Comparison of ENCODE assay signal across 9 mouse cellular contexts in the genomic region with DNA sequence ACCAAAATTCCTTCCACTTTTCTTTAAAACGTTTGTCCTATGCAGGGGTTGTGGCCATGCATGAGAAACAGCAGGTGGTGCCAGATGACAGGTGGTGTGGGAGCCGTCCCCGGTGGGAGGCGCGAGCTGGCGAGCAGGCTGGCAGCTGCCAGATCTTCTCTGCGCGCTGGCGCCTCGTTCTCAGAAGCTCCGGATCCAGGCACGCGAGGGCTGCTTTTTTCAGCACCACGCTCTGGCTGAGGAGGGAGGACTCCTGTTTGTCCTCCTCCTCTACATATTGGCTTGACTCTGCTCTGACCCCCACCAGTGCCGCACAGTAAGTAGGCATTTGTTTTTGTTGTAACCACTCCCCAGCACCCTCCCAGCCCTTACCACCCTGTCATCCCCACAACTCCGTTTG. TPM values are rescaled to one million over a fixed set of nuclear protein-coding genes. Genes with fewer than 3 reads are reported as not detected.
DNase-seq lines count a peak whose midpoint lies in the region; ATAC-seq and TF ChIP-seq lines count a peak whose summit lies in the region.
"Had no signal": no experiment of that assay in that cellular context is flagged by ENCODE, and none has a peak within 500 bp of the region (broad histone marks: within the 10 kb centered on the region; RNA-seq: fewer than 3 reads in every experiment).

Gene Nsg2 (plus strand): TSS at position 183 of the 400 bp plus-strand sequence.

- H3K27me3 ChIP-seq in forebrain, embryonic 15.5 days = no peaks in the 10 kb centered on the region
- peaks cover 6% of the 10 kb centered on the region; the same call in 1 of the 2 replicates for H3K27me3 ChIP-seq in liver, postnatal 0 days (ENCODE audit: insufficient read depth, low read length)
- no peaks in the 10 kb centered on the region for H3K27me3 ChIP-seq in neural tube, embryonic 15.5 days (replicated peaks)
- H3K27me3 ChIP-seq in testis, adult 2 months (ENCODE audit: control insufficient read depth, insufficient read depth, low read length) = no peaks in the 10 kb centered on the region

- intact Hi-C loops in heart, postnatal 14 days (cut with DNase I) = loop anchor here (10.0 kb wide), 1 partner anchor 135 kb away; no protein-coding TSS in a partner anchor

- H3K9ac ChIP-seq in forebrain, embryonic 15.5 days (replicated peaks) = peak within 1 kb of the TSS; percentile 90
- H3K9ac ChIP-seq in liver, postnatal 0 days (replicated peaks) = no peak within 1 kb of the TSS
- H3K9ac ChIP-seq in neural tube, embryonic 15.5 days (replicated peaks) = peak within 1 kb of the TSS; percentile 72

- H3K4me2 ChIP-seq in forebrain, embryonic 15.5 days (replicated peaks) = peak within 1 kb of the TSS; percentile 71
- H3K4me2 ChIP-seq in liver, postnatal 0 days (ENCODE audit: low read depth, low read length) = peak within 1 kb of the TSS; percentile 44; the same call in 1 of the 2 replicates
- peak within 1 kb of the TSS; percentile 80 for H3K4me2 ChIP-seq in neural tube, embryonic 15.5 days

- ATAC-seq in forebrain, embryonic 15.5 days (replicated peaks) = peak; percentile 78
- 0 out of 2 replicates have a peak, but pooled peaks have one; percentile 43 for ATAC-seq in liver, postnatal 0 days
- peak; percentile 87 for ATAC-seq in neural tube, embryonic 15.5 days (ENCODE audit: low FRiP score)

- TF ChIP-seq POLR2A in testis, adult 2 months (IDR thresholded peaks at IDR 0.05; ENCODE audit: control insufficient read depth, low read depth, low read length) = no peak

- no peak for TF ChIP-seq EP300 in liver, postnatal 0 days (IDR thresholded peaks at IDR 0.05; ENCODE audit: low read depth)

- H3K36me3 ChIP-seq in forebrain, embryonic 15.5 days = peaks cover 20% of the 10 kb centered on the region
- no peaks in the 10 kb centered on the region for H3K36me3 ChIP-seq in liver, postnatal 0 days (replicated peaks; ENCODE audit: insufficient read depth, low read length)
- peaks cover 16% of the 10 kb centered on the region for H3K36me3 ChIP-seq in neural tube, embryonic 15.5 days
- H3K36me3 ChIP-seq in testis, adult 2 months (ENCODE audit: control insufficient read depth, insufficient read depth, low read length) = no peaks in the 10 kb centered on the region
- H3K36me3 ChIP-seq: G1E had no signal

- WGBS in forebrain, embryonic 15.5 days = 0% methylated on average over 16 of the region's 16 CpGs
- 1% methylated on average over 16 of the region's 16 CpGs for WGBS in large intestine, adult 2 months
- under 1% methylated on average over 16 of the region's 16 CpGs for whole genome bisulfite sequencing in liver, postnatal 0 days (ENCODE audit: insufficient replicate concordance)
- under 1% methylated on average over 16 of the region's 16 CpGs for WGBS in neural tube, embryonic 15.5 days

- H3K4me3 ChIP-seq in forebrain, embryonic 15.5 days = peak within 1 kb of the TSS; percentile 64
- H3K4me3 ChIP-seq in liver, postnatal 0 days (ENCODE audit: low read depth, low read length) = no peak within 1 kb of the TSS
- peak within 1 kb of the TSS; percentile 60 for H3K4me3 ChIP-seq in neural tube, embryonic 15.5 days (replicated peaks)
- H3K4me3 ChIP-seq in testis, adult 2 months (ENCODE audit: control insufficient read depth, low read depth, low read length) = no peak within 1 kb of the TSS

- peak within 1 kb of the TSS; percentile 97 for H3K27ac ChIP-seq in forebrain, embryonic 15.5 days (replicated peaks)
- no peak within 1 kb of the TSS for H3K27ac ChIP-seq in liver, postnatal 0 days (ENCODE audit: low read depth)
- H3K27ac ChIP-seq in neural tube, embryonic 15.5 days (replicated peaks) = peak within 1 kb of the TSS; percentile 93
- H3K27ac ChIP-seq in testis, adult 2 months (ENCODE audit: control insufficient read depth, insufficient read depth, low read depth, low read length) = no peak within 1 kb of the TSS

- H3K4me1 ChIP-seq in forebrain, embryonic 15.5 days = peaks cover 45% of the 10 kb centered on the region
- no peaks in the 10 kb centered on the region for H3K4me1 ChIP-seq in liver, postnatal 0 days (ENCODE audit: insufficient read depth)
- H3K4me1 ChIP-seq in neural tube, embryonic 15.5 days = peaks cover 36% of the 10 kb centered on the region
- no peaks in the 10 kb centered on the region for H3K4me1 ChIP-seq in testis, adult 2 months (ENCODE audit: control insufficient read depth, insufficient read depth, low read length)

- no peaks in the 10 kb centered on the region for H3K9me3 ChIP-seq in forebrain, embryonic 15.5 days
- H3K9me3 ChIP-seq in liver, postnatal 0 days (ENCODE audit: low read length) = no peaks in the 10 kb centered on the region
- no peaks in the 10 kb centered on the region for H3K9me3 ChIP-seq in neural tube, embryonic 15.5 days (replicated peaks)
- H3K9me3 ChIP-seq: G1E had no signal

- DNase-seq in 416B (ENCODE audit: low read depth) = peak; percentile 8
- peak; percentile 49 for DNase-seq in c-Kit-positive CD71-negative TER-119-negative erythroid progenitor cells, embryonic 14.5 days (ENCODE audit: low read depth)
- peak; percentile 60 to 73 for DNase-seq in heart, postnatal 14 days
- peak; percentile 36 for DNase-seq in large intestine, adult 2 months (ENCODE audit: low read depth, low spot score)
- DNase-seq in liver, postnatal 0 days = peak; percentile 57

- TF ChIP-seq CTCF in liver, postnatal 0 days (IDR thresholded peaks at IDR 0.05; ENCODE audit: low read depth) = peak; percentile 69
- TF ChIP-seq CTCF in testis, adult 2 months (IDR thresholded peaks at IDR 0.05; ENCODE audit: control insufficient read depth, insufficient read depth, insufficient replicate concordance, low read depth, low read length) = peak; percentile 31; the same call in 1 of the 2 replicates

RNA-seq across cellular contexts. Expression of gene Nsg2, which starts in this region (rescaled TPM):
- polyA plus RNA-seq in forebrain, embryonic 15.5 days (2015; fragmentation: Nextera tagmentation; extraction: Ambion mirVana) = 677 and 717 TPM in 2 replicates
- 1 to 10 TPM; 1.2 to 8.5 TPM for total RNA-seq in heart, postnatal 14 days (2021)
- polyA plus RNA-seq in large intestine, adult 2 months (2012; rRNA removed) = 4.3 and 5.1 TPM in 2 replicates
- polyA plus RNA-seq in liver, postnatal 0 days (2015; fragmentation: Nextera tagmentation; extraction: Ambion mirVana) = 0.06 TPM in 1 of 2 replicates, not detected in the other
- polyA plus RNA-seq in neural tube, embryonic 15.5 days (2015; fragmentation: Nextera tagmentation; extraction: Ambion mirVana) = 394 and 482 TPM in 2 replicates
- polyA plus RNA-seq in testis, adult 2 months (2012; rRNA removed) = 0.07 and 0.10 TPM in 2 replicates
- polyA plus RNA-seq: G1E had no signal

Comparison
In these comparisons a context has a peak if more than half of its experiments do, and no peak if none do; other contexts are left out.
1. RNA of gene Nsg2 (polyA plus RNA-seq): 677 to 717 TPM in forebrain, embryonic 15.5 days and 394 to 482 TPM in neural tube, embryonic 15.5 days; 4.3 to 5.1 TPM in large intestine, adult 2 months, 0.07 to 0.10 TPM in testis, adult 2 months and 0.06 TPM in liver, postnatal 0 days; every median in the first group is over 10 times any median in the second.
2. Peak in DNase-seq, ATAC-seq and H3K4me2 ChIP-seq in liver, postnatal 0 days; RNA of the gene not detected or under 1 TPM.
3. DNase-seq: peak in every context shown above with its lines; median percentile 66 in heart, postnatal 14 days; 57 in liver, postnatal 0 days; 49 in c-Kit-positive CD71-negative TER-119-negative erythroid progenitor cells, embryonic 14.5 days; 36 in large intestine, adult 2 months; 8 in 416B.
4. H3K27ac ChIP-seq: peak in forebrain, embryonic 15.5 days (single experiment) and neural tube, embryonic 15.5 days (single experiment); none in liver, postnatal 0 days (single experiment) and testis, adult 2 months (single experiment).
5. H3K4me3 ChIP-seq: peak in forebrain, embryonic 15.5 days (single experiment) and neural tube, embryonic 15.5 days (single experiment); none in liver, postnatal 0 days (single experiment) and testis, adult 2 months (single experiment).
6. Peak in every context shown above with its lines, with median percentiles within 50 percentile points of each other: ATAC-seq and H3K4me2 ChIP-seq.